25 mouse cellular contexts compared by ENCODE assay signal in genomic region chr5:16976006-16976405, GRCm38 (mm10).
"Had no signal": no experiment of that assay in that cellular context is flagged by ENCODE, and none has a peak within 500 bp of the region (broad histone marks: within the 10 kb centered on the region; RNA-seq: fewer than 3 reads in every experiment).

No protein-coding gene starts in this region.

- DNase-seq: kidney, adult 18-20 months; kidney, adult 9 months; kidney, postnatal 14 days; kidney, postnatal 4 days; liver; lung, adult 18-20 months; lung, postnatal 10 days; lung, postnatal 36 days; retina, postnatal 1 day; right cerebral cortex, postnatal 25 days; spleen, adult 18-20 months; thymus, postnatal 25 days had no signal

- H3K9me3 ChIP-seq: limb, embryonic 10.5 days; limb, embryonic 13.5 days; liver, embryonic 12.5 days; liver, embryonic 15.5 days; lung, embryonic 15.5 days; megakaryocyte, embryonic 14.5 days; midbrain, embryonic 10.5 days; midbrain, embryonic 13.5 days; neural tube, embryonic 13.5 days had no signal

- H3K4me3 ChIP-seq: limb, embryonic 10.5 days; limb, embryonic 13.5 days; liver, embryonic 12.5 days; liver, embryonic 15.5 days; lung, embryonic 15.5 days; megakaryocyte, embryonic 14.5 days; midbrain, embryonic 10.5 days; midbrain, embryonic 13.5 days; myocyte; neural tube, embryonic 13.5 days had no signal

- H3K27ac ChIP-seq: limb, embryonic 10.5 days; limb, embryonic 13.5 days; liver, embryonic 12.5 days; liver, embryonic 15.5 days; lung, embryonic 15.5 days; midbrain, embryonic 10.5 days; midbrain, embryonic 13.5 days; neural tube, embryonic 13.5 days; stomach, postnatal 0 days had no signal

- H3K36me3 ChIP-seq: limb, embryonic 10.5 days; limb, embryonic 13.5 days; liver, embryonic 12.5 days; liver, embryonic 15.5 days; lung, embryonic 15.5 days; midbrain, embryonic 10.5 days; midbrain, embryonic 13.5 days; neural tube, embryonic 13.5 days had no signal

- H3K27me3 ChIP-seq: limb, embryonic 13.5 days; liver, embryonic 12.5 days; liver, embryonic 15.5 days; lung, embryonic 15.5 days; megakaryocyte, embryonic 14.5 days; midbrain, embryonic 13.5 days; neural tube, embryonic 13.5 days had no signal

- H3K4me1 ChIP-seq: limb, embryonic 10.5 days; limb, embryonic 13.5 days; liver, embryonic 12.5 days; liver, embryonic 15.5 days; lung, embryonic 15.5 days; megakaryocyte, embryonic 14.5 days; midbrain, embryonic 10.5 days; midbrain, embryonic 13.5 days; neural tube, embryonic 13.5 days had no signal

- H3K9ac ChIP-seq: limb, embryonic 13.5 days; liver, embryonic 12.5 days; liver, embryonic 15.5 days; lung, embryonic 15.5 days; midbrain, embryonic 13.5 days; neural tube, embryonic 13.5 days had no signal

- H3K4me2 ChIP-seq: limb, embryonic 13.5 days; liver, embryonic 12.5 days; liver, embryonic 15.5 days; lung, embryonic 15.5 days; midbrain, embryonic 13.5 days; neural tube, embryonic 13.5 days had no signal

- ATAC-seq: intestine, embryonic 16.5 days; liver, embryonic 12.5 days; midbrain, embryonic 13.5 days; midbrain, embryonic 16.5 days had no signal
